Mouse (Mus musculus): ENCODE results near the gene Ctnna2. TPM values are rescaled to one million over a fixed set of nuclear protein-coding genes. Genes with fewer than 3 reads are reported as not detected.

The Ctnna2 gene
- polyA plus RNA-seq, 1 experiment from 2014 or later, result 2.0 TPM

DNA sequence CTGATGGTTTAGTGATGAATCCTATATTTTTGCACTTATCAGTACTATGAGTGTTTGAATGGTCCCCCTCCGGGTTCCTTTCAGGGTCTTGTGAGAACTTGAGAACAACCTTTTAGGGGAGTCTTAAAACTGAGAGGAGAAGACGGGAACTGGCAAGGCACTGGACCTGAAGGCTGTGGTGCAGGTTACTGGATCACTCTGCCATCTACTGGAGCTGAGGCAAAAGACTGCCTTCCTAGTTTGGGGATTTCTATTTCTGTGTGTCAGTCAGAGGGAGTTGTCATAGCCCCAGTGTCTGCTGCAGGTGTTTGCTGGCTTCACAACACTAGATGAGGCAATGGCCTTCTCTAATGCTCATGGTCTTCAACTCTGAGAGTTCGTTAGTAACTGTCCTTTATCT, 406.9 kb downstream of the Ctnna2 start:
- no peaks in the 10 kb centered on the region for H3K9me3 ChIP-seq (replicated peaks)
- H3K4me3 ChIP-seq (replicated peaks), result no peak overlapping the region
- no peak overlapping the region for H3K9ac ChIP-seq
- no peak overlapping the region for H3K4me2 ChIP-seq
- no peak overlapping the region for H3K27ac ChIP-seq
- no peaks in the 10 kb centered on the region for H3K27me3 ChIP-seq
- no peaks in the 10 kb centered on the region for H3K4me1 ChIP-seq
- 46% methylated on average over 3 of the region's 3 CpGs for WGBS
- no peaks in the 10 kb centered on the region for H3K36me3 ChIP-seq
- ATAC-seq (replicated peaks; ENCODE audit: low FRiP score), result no peak

DNA sequence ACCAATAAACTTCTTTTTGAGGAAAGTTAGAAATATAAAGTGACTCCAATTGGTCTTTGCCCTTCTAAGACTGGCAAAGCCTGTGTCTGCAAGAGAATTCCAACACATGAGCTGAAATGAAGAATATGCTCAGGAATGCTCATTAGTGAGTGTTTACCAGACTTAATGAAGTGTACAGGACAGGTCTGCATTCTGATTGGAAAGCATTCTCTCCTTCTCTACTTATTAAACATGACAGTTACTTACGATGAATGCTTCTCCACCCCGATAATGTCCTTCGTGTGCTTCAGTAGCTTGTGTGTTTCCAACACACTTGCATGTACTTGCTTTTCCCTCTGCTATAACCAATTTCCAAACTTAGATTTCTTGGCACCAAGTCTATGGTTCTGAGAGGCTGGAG, 409.6 kb downstream of the Ctnna2 start:
- H3K4me2 ChIP-seq, result no peak overlapping the region
- H3K27me3 ChIP-seq, result no peaks in the 10 kb centered on the region
- ATAC-seq (replicated peaks; ENCODE audit: low FRiP score), result no peak
- H3K9me3 ChIP-seq (replicated peaks), result no peaks in the 10 kb centered on the region
- H3K36me3 ChIP-seq, result no peaks in the 10 kb centered on the region
- H3K27ac ChIP-seq, result no peak overlapping the region
- H3K9ac ChIP-seq, result no peak overlapping the region
- WGBS, result 92% methylated on average over 3 of the region's 3 CpGs
- H3K4me3 ChIP-seq (replicated peaks), result no peak overlapping the region
- no peaks in the 10 kb centered on the region for H3K4me1 ChIP-seq

DNA sequence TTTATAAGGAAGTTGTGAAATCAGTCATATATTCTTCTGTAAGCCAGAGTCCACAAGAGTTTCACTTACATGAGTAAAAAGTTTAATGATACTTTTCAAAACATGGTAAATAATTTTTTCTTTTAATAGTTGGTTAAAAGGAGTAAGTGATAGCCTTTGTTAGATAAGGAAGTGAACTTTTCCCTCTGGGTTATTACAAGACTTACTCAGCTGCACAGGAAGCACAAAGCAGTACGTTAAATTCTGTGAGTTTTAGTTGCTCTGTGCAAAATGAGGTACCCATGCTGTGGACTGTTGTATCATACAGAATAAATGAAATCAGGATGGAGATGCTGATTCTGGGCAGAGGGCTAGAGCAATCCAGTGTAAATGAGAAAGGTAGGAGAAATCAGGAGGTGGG, 423.3 kb downstream of the Ctnna2 start:
- no peak overlapping the region for H3K4me3 ChIP-seq (replicated peaks)
- no peak overlapping the region for H3K27ac ChIP-seq
- no peaks in the 10 kb centered on the region for H3K4me1 ChIP-seq
- ATAC-seq (replicated peaks; ENCODE audit: low FRiP score), result no peak
- H3K9me3 ChIP-seq (replicated peaks), result no peaks in the 10 kb centered on the region
- H3K36me3 ChIP-seq, result no peaks in the 10 kb centered on the region
- no peak overlapping the region for H3K4me2 ChIP-seq
- 62% methylated on average over 1 of the region's 1 CpGs for WGBS
- no peak overlapping the region for H3K9ac ChIP-seq
- H3K27me3 ChIP-seq, result no peaks in the 10 kb centered on the region

DNA sequence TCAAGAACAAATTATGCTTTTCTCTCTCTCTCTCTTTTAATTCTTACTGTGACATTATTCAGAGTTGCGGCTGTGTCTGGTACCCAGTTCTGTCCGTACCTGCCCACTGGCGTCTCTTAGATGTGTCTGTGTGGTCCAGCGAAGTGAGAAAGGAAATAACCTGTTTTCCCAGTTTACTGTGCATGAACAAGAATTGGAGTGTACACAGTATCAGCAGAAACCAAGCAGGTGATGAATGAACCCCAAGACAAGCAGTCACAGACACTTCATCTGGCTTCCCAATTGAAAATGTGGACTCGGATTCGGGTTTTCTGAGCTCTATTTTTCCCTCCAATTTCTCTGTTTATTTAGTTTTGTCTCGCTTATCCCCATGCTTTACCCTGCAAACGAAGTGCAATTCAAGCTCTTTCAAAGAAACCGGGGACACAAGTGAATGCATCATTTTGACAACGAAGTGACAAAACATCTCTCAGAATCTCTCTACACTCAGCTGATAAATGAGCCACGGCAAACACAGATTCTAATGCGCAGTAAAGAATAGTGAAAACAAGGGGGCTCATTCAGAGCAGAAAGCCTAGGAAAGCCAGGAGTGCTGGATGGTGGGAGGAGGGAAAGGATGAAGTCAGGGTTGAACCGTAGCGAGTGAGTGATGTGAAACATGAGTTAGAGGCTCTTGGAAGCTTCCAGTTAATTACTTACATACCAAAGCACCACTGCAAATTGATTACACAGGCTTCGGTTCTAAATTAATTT, 442.3 kb downstream of the Ctnna2 start:
- 52% methylated on average over 15 of the region's 15 CpGs for WGBS
- no peak for ATAC-seq (replicated peaks; ENCODE audit: low FRiP score)
- no peak overlapping the region for H3K9ac ChIP-seq
- H3K4me2 ChIP-seq, result no peak overlapping the region
- H3K9me3 ChIP-seq (replicated peaks), result no peaks in the 10 kb centered on the region; the same call in 1 of the 2 replicates
- H3K27me3 ChIP-seq, result no peaks in the 10 kb centered on the region
- H3K4me1 ChIP-seq, result no peaks in the 10 kb centered on the region
- no peaks in the 10 kb centered on the region for H3K36me3 ChIP-seq
- H3K27ac ChIP-seq, result no peak overlapping the region
- no peak overlapping the region for H3K4me3 ChIP-seq (replicated peaks)

DNA sequence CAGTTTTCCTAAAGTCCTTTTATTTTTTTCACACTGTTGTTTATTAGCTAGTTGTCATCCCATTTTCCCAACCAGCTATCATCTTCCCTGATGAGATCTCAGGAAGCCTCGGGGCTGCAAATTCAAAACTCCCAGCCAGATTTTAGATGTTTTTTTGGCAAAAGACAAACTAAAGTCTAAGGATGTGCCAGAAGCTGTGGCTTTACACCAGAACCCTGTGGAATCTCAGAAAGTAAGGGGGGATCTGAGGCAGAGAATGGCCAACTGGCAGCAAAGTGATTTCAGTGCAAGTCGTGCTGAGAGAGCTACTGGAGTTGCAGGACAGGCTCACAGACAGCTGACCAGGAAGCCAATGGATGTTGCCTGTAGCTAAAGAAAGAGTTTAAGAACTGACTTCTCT, 451.9 kb downstream of the Ctnna2 start:
- H3K9me3 ChIP-seq (replicated peaks), result no peaks in the 10 kb centered on the region; the same call in 1 of the 2 replicates
- no peaks in the 10 kb centered on the region for H3K36me3 ChIP-seq
- ATAC-seq (replicated peaks; ENCODE audit: low FRiP score), result no peak
- WGBS, result 68% methylated on average over 2 of the region's 2 CpGs
- no peak overlapping the region for H3K27ac ChIP-seq
- H3K27me3 ChIP-seq, result no peaks in the 10 kb centered on the region
- H3K9ac ChIP-seq, result no peak overlapping the region
- H3K4me3 ChIP-seq (replicated peaks), result no peak overlapping the region
- no peaks in the 10 kb centered on the region for H3K4me1 ChIP-seq
- H3K4me2 ChIP-seq, result no peak overlapping the region

DNA sequence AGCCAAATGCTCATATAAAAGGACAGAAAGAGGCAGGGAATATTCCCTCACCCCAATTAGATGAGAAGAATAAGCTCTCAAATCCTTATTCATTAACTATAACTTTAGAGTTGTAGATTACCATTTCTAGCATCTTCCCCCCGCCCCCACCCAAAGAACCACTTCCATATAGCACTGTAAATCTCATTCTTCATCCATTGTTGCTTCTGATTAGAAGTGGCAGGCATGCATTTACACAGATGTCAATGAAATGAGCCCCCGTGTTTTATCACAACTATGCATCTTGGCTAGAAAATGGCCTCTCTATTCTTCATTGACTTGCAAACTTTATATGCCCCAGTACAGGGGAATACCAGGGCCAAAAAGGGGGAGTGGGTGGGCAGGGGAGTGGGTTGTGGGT, 457.7 kb downstream of the Ctnna2 start:
- Histone ChIP-seq H3K9me3 (replicated peaks) (no peaks in the 10 kb centered on the region), H3K27ac (no peak overlapping the region), H3K36me3 (no peaks in the 10 kb centered on the region), H3K27me3 (no peaks in the 10 kb centered on the region), H3K4me2 (no peak overlapping the region), H3K4me3 (replicated peaks) (no peak overlapping the region), H3K4me1 (no peaks in the 10 kb centered on the region), H3K9ac (no peak overlapping the region)
- ATAC-seq (replicated peaks; ENCODE audit: low FRiP score), result no peak
- WGBS, result 74% methylated on average over 2 of the region's 2 CpGs

DNA sequence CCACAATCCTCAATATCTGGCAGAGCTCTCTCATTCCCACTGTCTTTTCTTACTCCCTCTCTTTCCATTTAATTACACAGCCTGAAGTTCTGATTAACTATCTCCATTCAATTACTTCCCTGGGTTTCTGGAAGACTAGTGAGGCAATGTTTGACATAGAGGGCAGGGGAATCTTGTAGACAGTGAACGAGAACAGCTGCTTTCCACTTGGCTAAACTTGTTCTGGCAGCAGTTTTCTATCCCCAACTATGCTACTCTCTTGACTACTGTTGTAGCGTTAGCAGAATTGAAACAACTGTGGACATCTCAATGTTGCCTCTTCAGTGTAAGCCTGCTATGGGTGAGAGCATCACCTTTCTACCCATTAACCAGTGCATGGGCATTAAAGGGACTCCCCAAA, 463.0 kb downstream of the Ctnna2 start:
- H3K36me3 ChIP-seq, result no peaks in the 10 kb centered on the region
- 48% methylated on average over 2 of the region's 2 CpGs for WGBS
- H3K4me2 ChIP-seq, result no peak overlapping the region
- ATAC-seq (replicated peaks; ENCODE audit: low FRiP score), result 0 out of 2 replicates have a peak, but pooled peaks have one; percentile 4
- H3K27ac ChIP-seq, result no peak overlapping the region
- no peaks in the 10 kb centered on the region for H3K27me3 ChIP-seq
- no peaks in the 10 kb centered on the region for H3K9me3 ChIP-seq (replicated peaks)
- peaks cover 3% of the 10 kb centered on the region; the same call in 1 of the 2 replicates for H3K4me1 ChIP-seq
- no peak overlapping the region for H3K4me3 ChIP-seq (replicated peaks)
- H3K9ac ChIP-seq, result no peak overlapping the region

DNA sequence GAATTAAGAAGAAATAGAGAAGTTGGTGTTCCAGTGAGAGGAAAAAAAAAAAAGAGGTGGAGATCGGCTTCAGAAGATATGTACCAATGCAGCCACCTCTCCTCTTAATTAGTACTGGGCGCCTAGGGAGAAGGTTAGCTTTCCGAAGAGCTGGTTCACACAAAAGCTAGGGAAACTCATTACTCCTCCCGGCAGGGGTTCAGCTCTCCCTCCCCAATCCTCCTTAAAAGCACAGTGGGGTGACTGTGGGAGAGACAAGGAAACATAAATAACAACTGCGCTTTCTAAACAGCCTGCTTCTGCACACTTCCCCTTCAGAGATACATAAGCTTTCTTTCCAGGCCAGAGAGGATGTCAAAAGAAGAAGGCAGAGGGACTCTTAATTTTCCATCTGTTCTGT, 467.7 kb downstream of the Ctnna2 start:
- H3K4me2 ChIP-seq, result no peak overlapping the region
- H3K36me3 ChIP-seq, result no peaks in the 10 kb centered on the region
- ATAC-seq (replicated peaks; ENCODE audit: low FRiP score), result peak; percentile 36; the same call in 1 of the 2 replicates
- no peak overlapping the region for H3K27ac ChIP-seq
- no peaks in the 10 kb centered on the region for H3K9me3 ChIP-seq (replicated peaks)
- no peak overlapping the region for H3K4me3 ChIP-seq (replicated peaks)
- H3K27me3 ChIP-seq, result no peaks in the 10 kb centered on the region
- no peak overlapping the region for H3K9ac ChIP-seq
- peaks cover 3% of the 10 kb centered on the region; the same call in 1 of the 2 replicates for H3K4me1 ChIP-seq
- WGBS, result 14% methylated on average over 5 of the region's 5 CpGs

DNA sequence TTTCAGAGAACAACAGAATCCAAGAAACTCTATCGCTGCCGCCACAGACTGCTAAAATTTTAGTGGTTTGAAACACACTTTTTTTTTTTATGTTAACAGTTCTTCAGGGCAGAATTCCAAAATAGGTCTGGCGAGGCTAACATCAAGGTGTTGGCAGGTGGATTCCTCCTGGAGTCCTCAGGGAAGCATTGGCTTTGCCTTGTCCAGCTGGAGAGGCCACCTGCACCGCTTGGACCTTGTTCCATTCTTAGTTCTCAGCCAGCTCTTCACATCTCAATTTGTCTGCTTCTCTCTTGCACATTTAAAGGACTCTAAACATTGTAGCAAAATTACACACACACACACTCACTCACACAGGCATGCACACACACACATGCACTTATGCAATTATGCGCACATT, 487.8 kb downstream of the Ctnna2 start:
- Histone ChIP-seq H3K27me3 (no peaks in the 10 kb centered on the region), H3K27ac (no peak overlapping the region), H3K4me2 (no peak overlapping the region), H3K4me1 (no peaks in the 10 kb centered on the region), H3K36me3 (no peaks in the 10 kb centered on the region), H3K9me3 (replicated peaks) (no peaks in the 10 kb centered on the region), H3K9ac (no peak overlapping the region), H3K4me3 (replicated peaks) (no peak overlapping the region)
- 81% methylated on average over 5 of the region's 5 CpGs for WGBS
- ATAC-seq (replicated peaks; ENCODE audit: low FRiP score), result no peak

DNA sequence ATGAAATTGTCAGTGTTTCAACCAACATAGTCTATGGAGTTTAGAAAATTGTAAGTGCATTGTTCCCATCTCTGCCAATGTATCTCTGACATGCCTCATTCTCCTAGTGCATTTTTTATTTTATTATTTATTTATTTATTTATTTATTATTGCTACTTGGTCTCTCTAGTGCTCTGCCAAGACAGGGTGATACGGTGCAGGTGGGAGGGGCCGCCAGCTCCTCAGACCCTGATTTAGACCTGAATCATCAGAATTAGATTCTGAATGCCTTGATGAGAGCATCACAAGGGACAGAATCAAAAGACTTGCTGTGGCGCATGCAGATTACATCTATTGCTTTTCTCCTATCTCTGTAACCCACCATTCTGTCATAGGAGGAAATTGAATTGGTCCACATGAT, 492.8 kb downstream of the Ctnna2 start:
- 90% methylated on average over 3 of the region's 3 CpGs for WGBS
- Histone ChIP-seq H3K4me2 (no peak overlapping the region), H3K4me3 (replicated peaks) (no peak overlapping the region), H3K27ac (no peak overlapping the region), H3K9ac (no peak overlapping the region), H3K9me3 (replicated peaks) (no peaks in the 10 kb centered on the region; the same call in 1 of the 2 replicates), H3K36me3 (no peaks in the 10 kb centered on the region), H3K4me1 (no peaks in the 10 kb centered on the region), H3K27me3 (no peaks in the 10 kb centered on the region)
- no peak for ATAC-seq (replicated peaks; ENCODE audit: low FRiP score)

DNA sequence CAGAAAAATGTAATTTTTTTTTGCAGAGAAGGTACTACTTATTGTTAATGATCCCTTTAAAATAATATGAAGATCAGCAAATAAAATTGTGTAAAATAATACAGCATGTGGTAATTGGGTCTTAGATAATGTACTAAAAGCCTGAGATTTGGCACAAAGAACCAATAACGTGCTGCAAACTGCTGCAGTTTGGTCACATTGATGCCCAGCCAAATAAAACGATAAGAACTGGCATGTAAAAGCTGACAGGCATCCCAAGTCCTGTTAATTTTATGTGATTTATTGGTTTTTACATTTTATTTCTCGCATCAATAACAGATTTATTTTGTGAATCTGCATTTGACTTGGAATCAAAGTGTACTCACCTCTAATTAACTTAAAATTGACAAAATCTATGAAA, 497.4 kb downstream of the Ctnna2 start:
- Histone ChIP-seq H3K4me2 (no peak overlapping the region), H3K27ac (no peak overlapping the region), H3K9me3 (replicated peaks) (no peaks in the 10 kb centered on the region; the same call in 1 of the 2 replicates), H3K4me1 (no peaks in the 10 kb centered on the region), H3K36me3 (no peaks in the 10 kb centered on the region), H3K4me3 (replicated peaks) (no peak overlapping the region), H3K27me3 (no peaks in the 10 kb centered on the region), H3K9ac (no peak overlapping the region)
- no peak for ATAC-seq (replicated peaks; ENCODE audit: low FRiP score)
- WGBS, result 88% methylated on average over 3 of the region's 3 CpGs

DNA sequence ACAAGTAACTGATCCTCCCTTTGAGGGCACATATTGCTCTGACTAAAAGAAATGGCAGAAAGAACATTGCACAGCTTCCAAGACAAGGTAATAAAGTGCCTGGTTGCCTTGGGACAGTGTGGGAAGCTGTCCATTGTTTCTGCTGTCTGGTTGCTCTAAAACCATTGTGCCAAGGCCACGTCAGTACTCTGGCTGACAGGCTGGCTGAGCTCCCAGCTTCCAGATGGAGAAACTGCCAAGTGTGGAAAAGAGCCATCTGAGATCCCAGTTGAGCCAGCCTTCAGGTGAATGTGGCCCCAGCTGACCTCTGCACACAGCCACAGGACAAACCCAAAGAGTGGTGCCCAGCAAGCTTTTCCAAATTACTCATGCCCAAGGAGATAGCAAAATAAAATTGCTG, 504.1 kb downstream of the Ctnna2 start:
- 73% methylated on average over 1 of the region's 1 CpGs for WGBS
- Histone ChIP-seq H3K9ac (no peak overlapping the region), H3K4me1 (no peaks in the 10 kb centered on the region), H3K36me3 (no peaks in the 10 kb centered on the region), H3K27ac (no peak overlapping the region), H3K4me2 (no peak overlapping the region), H3K27me3 (no peaks in the 10 kb centered on the region), H3K9me3 (replicated peaks) (no peaks in the 10 kb centered on the region), H3K4me3 (replicated peaks) (no peak overlapping the region)
- ATAC-seq (replicated peaks; ENCODE audit: low FRiP score), result no peak

DNA sequence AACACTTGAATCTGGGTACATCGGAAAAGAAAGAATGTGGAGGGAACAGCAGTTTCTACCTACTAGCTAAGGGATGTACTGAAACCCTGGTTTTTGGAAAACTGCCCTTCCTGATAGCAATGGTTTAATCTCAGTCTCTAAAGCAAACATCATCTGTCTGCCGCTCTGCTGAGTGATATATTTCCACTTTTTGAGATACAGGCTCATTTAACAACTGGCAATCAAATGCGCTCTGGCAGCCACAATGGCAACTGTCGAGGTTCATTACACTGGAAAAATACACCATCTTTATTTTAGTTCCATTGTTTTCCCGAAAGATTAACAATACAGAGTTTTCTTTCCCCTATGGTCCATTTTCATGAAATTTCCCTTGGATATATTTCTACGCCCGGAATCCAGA, 506.2 kb downstream of the Ctnna2 start:
- no peaks in the 10 kb centered on the region for H3K27me3 ChIP-seq
- ATAC-seq (replicated peaks; ENCODE audit: low FRiP score), result no peak
- 81% methylated on average over 7 of the region's 7 CpGs for WGBS

More for the DNA sequence above, 506.2 kb downstream of the Ctnna2 start:
- Histone ChIP-seq H3K4me2 (no peak overlapping the region), H3K4me3 (replicated peaks) (no peak overlapping the region), H3K27ac (no peak overlapping the region), H3K9me3 (replicated peaks) (no peaks in the 10 kb centered on the region), H3K4me1 (no peaks in the 10 kb centered on the region), H3K36me3 (no peaks in the 10 kb centered on the region), H3K9ac (no peak overlapping the region)
